Mouse (Mus musculus) hindbrain, embryonic 14.5 days (tissue): ENCODE data around the gene Foxp1. TPM values are rescaled to one million over a fixed set of nuclear protein-coding genes. Genes with fewer than 3 reads are reported as not detected.
A peak's percentile ranks its signal among the peaks of the same experiment; 100 is the strongest.

Experiments used
- ATAC-seq: fragments of 200-750 bp; cut with Nextera tagmentation; 2 replicates; pipeline ENCODE4 v1.8.0; 2017; ENCODE audit warnings: moderate number of reproducible peaks, mild to moderate bottlenecking, moderate TSS enrichment, moderate library complexity; ENCODE audit not compliant: low FRiP score
- DNase-seq: peaks from one replicate; pipeline ENCODE4 v3.0.0-alpha.2; 2015; ENCODE audit warnings: low spot score
- H3K27ac ChIP-seq: fragments of 300-500 bp; sonication (generic); 2 replicates; pipeline ENCODE4 v1.5.1; 2014; ENCODE audit warnings: mild to moderate bottlenecking, moderate library complexity
- H3K27me3 ChIP-seq: fragments of 300-500 bp; sonication (generic); 2 replicates; pipeline ENCODE4 v1.6.1; 2014; ENCODE audit warnings: mild to moderate bottlenecking, low read length, mixed read lengths; ENCODE audit not compliant: control insufficient read depth, insufficient read depth
- H3K36me3 ChIP-seq: fragments of 300-500 bp; sonication (generic); replicated peaks from 2 replicates; pipeline ENCODE4 v1.6.1; 2014; ENCODE audit not compliant: control insufficient read depth, insufficient read depth
- H3K4me1 ChIP-seq: fragments of 300-500 bp; sonication (generic); replicated peaks from 2 replicates; pipeline ENCODE4 v1.6.1; 2014; ENCODE audit warnings: antibody characterized with exemption, low read length, mixed read lengths; ENCODE audit not compliant: control insufficient read depth, insufficient read depth
- H3K4me2 ChIP-seq: fragments of 300-500 bp; sonication (generic); replicated peaks from 2 replicates; pipeline ENCODE4 v1.6.1; 2014; ENCODE audit warnings: mild to moderate bottlenecking, moderate library complexity
- H3K4me3 ChIP-seq: fragments of 300-500 bp; sonication (generic); replicated peaks from 2 replicates; pipeline ENCODE4 v1.5.1; 2014; ENCODE audit warnings: mild to moderate bottlenecking, low read length
- H3K9ac ChIP-seq: fragments of 300-500 bp; sonication (generic); 2 replicates; pipeline ENCODE4 v1.6.1; 2014
- H3K9me3 ChIP-seq: fragments of 300-500 bp; sonication (generic); 2 replicates; pipeline ENCODE4 v1.6.1; 2016; ENCODE audit warnings: low read length; ENCODE audit not compliant: control insufficient read depth
- WGBS: fragments of 180-500 bp; shearing (Covaris S2); extraction: QIAGEN DNeasy Blood & Tissue Kit; methylation state at CpG from one replicate; pipeline ENCODE4 v1.1.7; 2014; 5-methylcytosine and 5-hydroxymethylcytosine counted together
- polyA plus RNA-seq: library from polyadenylated mRNA; unstranded; fragments of >200 nt; fragmentation: Nextera tagmentation; extraction: Ambion mirVana; gene quantifications from 2 replicates; pipeline ENCODE4 v1.2.1, GENCODE M21; 2014

The Foxp1 gene
- polyA plus RNA-seq, 1 experiment from 2014 or later: 68.3 TPM

GRCm38 (mm10) chr6:99028161-99028988 is 494.1 kb downstream of the Foxp1 start:
- ATAC-seq (peak; percentile 94), DNase-seq (peak; percentile 53)
- Histone ChIP-seq H3K9ac (peak overlapping the region; percentile 74), H3K9me3 (no peaks in the 10 kb centered on the region), H3K27ac (peak overlapping the region; percentile 84), H3K36me3 (no peaks in the 10 kb centered on the region), H3K4me2 (peak overlapping the region; percentile 93), H3K27me3 (peaks cover 14% of the 10 kb centered on the region; the same call in 1 of the 2 replicates), H3K4me3 (peak overlapping the region; percentile 64), H3K4me1 (peaks cover 4% of the 10 kb centered on the region; the same call in 1 of the 2 replicates)
- under 1% methylated on average over 57 of the region's 87 CpGs for WGBS

GRCm38 (mm10) chr6:99027542-99028160 is 494.9 kb downstream of the Foxp1 start:
- ATAC-seq (peak; percentile 17; the same call in 1 of the 2 replicates), DNase-seq (no peak)
- Histone ChIP-seq H3K4me3 (peak overlapping the region; percentile 64), H3K27ac (peak overlapping the region; percentile 84), H3K36me3 (no peaks in the 10 kb centered on the region), H3K27me3 (peaks cover 14% of the 10 kb centered on the region; the same call in 1 of the 2 replicates), H3K4me2 (peak overlapping the region; percentile 93), H3K4me1 (peaks cover 4% of the 10 kb centered on the region; the same call in 1 of the 2 replicates), H3K9ac (peak overlapping the region; percentile 74), H3K9me3 (no peaks in the 10 kb centered on the region)
- under 1% methylated on average over 22 of the region's 22 CpGs for WGBS

GRCm38 (mm10) chr6:99026635-99027541 is 495.6 kb downstream of the Foxp1 start:
- Histone ChIP-seq H3K27ac (peak overlapping the region; percentile 84), H3K9me3 (no peaks in the 10 kb centered on the region), H3K4me1 (peaks cover 7% of the 10 kb centered on the region; the same call in 1 of the 2 replicates), H3K36me3 (no peaks in the 10 kb centered on the region), H3K9ac (peak overlapping the region; percentile 74), H3K27me3 (peaks cover 14% of the 10 kb centered on the region; the same call in 1 of the 2 replicates), H3K4me3 (peak overlapping the region; percentile 64), H3K4me2 (peak overlapping the region; percentile 93)
- ATAC-seq (no peak), DNase-seq (no peak)
- 14% methylated on average over 19 of the region's 19 CpGs for WGBS

- Histone ChIP-seq H3K27ac (peak overlapping the region; percentile 38), H3K27me3 (peaks cover 14% of the 10 kb centered on the region; the same call in 1 of the 2 replicates), H3K9me3 (no peaks in the 10 kb centered on the region), H3K4me3 (peak overlapping the region; percentile 17), H3K4me2 (peak overlapping the region; percentile 26), H3K36me3 (no peaks in the 10 kb centered on the region), H3K9ac (peak overlapping the region; percentile 8), H3K4me1 (peaks cover 8% of the 10 kb centered on the region; the same call in 1 of the 2 replicates)
- ATAC-seq: no peak
- 37% methylated on average over 3 of the region's 3 CpGs for WGBS
- DNase-seq: no peak
Observed at GRCm38 (mm10) chr6:99026040-99026439, 496.5 kb downstream of the Foxp1 start.

- Histone ChIP-seq H3K36me3 (no peaks in the 10 kb centered on the region), H3K9me3 (no peaks in the 10 kb centered on the region), H3K4me3 (peak overlapping the region; percentile 17; the same call in 1 of the 2 replicates), H3K4me2 (peak overlapping the region; percentile 26), H3K27ac (0 out of 2 replicates have a peak overlapping the region, but pooled peaks have one; percentile 16), H3K4me1 (peaks cover 11% of the 10 kb centered on the region), H3K27me3 (peaks cover 18% of the 10 kb centered on the region; the same call in 1 of the 2 replicates), H3K9ac (peak overlapping the region; percentile 41)
- ATAC-seq (no peak), DNase-seq (no peak)
- WGBS: 31% methylated on average over 9 of the region's 9 CpGs
Observed at GRCm38 (mm10) chr6:99024588-99024987, 497.9 kb downstream of the Foxp1 start.

GRCm38 (mm10) chr6:99020570-99021444 is 501.7 kb downstream of the Foxp1 start:
- no peaks in the 10 kb centered on the region for H3K9me3 ChIP-seq
- H3K4me3 ChIP-seq: no peak overlapping the region
- 64% methylated on average over 12 of the region's 12 CpGs for WGBS
- H3K36me3 ChIP-seq: no peaks in the 10 kb centered on the region
- H3K27me3 ChIP-seq: peaks cover 20% of the 10 kb centered on the region
- peak overlapping the region; percentile 13 for H3K4me2 ChIP-seq
- H3K9ac ChIP-seq: no peak overlapping the region
- no peak for DNase-seq
- peaks cover 15% of the 10 kb centered on the region for H3K4me1 ChIP-seq
- no peak overlapping the region; the same call in 1 of the 2 replicates for H3K27ac ChIP-seq
- no peak for ATAC-seq

- Histone ChIP-seq H3K36me3 (no peaks in the 10 kb centered on the region), H3K9me3 (no peaks in the 10 kb centered on the region), H3K4me3 (no peak overlapping the region), H3K27ac (no peak overlapping the region; the same call in 1 of the 2 replicates), H3K27me3 (peaks cover 21% of the 10 kb centered on the region), H3K9ac (peak overlapping the region; percentile 16; the same call in 1 of the 2 replicates), H3K4me2 (0 out of 2 replicates have a peak overlapping the region, but pooled peaks have one; percentile 4), H3K4me1 (peaks cover 20% of the 10 kb centered on the region)
- 72% methylated on average over 8 of the region's 8 CpGs for WGBS
- ATAC-seq: no peak
- no peak for DNase-seq
Observed at GRCm38 (mm10) chr6:99019716-99020115, 502.8 kb downstream of the Foxp1 start.

- Histone ChIP-seq H3K27me3 (peaks cover 17% of the 10 kb centered on the region), H3K9me3 (no peaks in the 10 kb centered on the region), H3K4me1 (peaks cover 23% of the 10 kb centered on the region), H3K9ac (peak overlapping the region; percentile 16; the same call in 1 of the 2 replicates), H3K4me2 (0 out of 2 replicates have a peak overlapping the region, but pooled peaks have one; percentile 4), H3K27ac (no peak overlapping the region; the same call in 1 of the 2 replicates), H3K36me3 (no peaks in the 10 kb centered on the region), H3K4me3 (no peak overlapping the region)
- no peak for DNase-seq
- ATAC-seq: no peak
- 37% methylated on average over 9 of the region's 9 CpGs for WGBS
Observed at GRCm38 (mm10) chr6:99019266-99019665, 503.3 kb downstream of the Foxp1 start.
